Mouse (Mus musculus): ENCODE data around the gene Usp22.
"Not testable (repeated sequence)": the region's sequence is repeated elsewhere in the genome, so short reads cannot be mapped to it uniquely, and the experiment has no call there.

Gene Usp22

GRCm38 (mm10) chr11:61142941-61143530 is 31.8 kb downstream of the Usp22 start:
- DNase-seq = no peak

- DNase-seq = no peak
Measured at GRCm38 (mm10) chr11:61142262-61142661, 32.6 kb downstream of the Usp22 start.

GRCm38 (mm10) chr11:61141693-61142092 is 33.2 kb downstream of the Usp22 start:
- DNase-seq = no peak

GRCm38 (mm10) chr11:61132943-61133342 is 41.9 kb downstream of the Usp22 start:
- DNase-seq = no peak

GRCm38 (mm10) chr11:61130646-61131045 is 44.2 kb downstream of the Usp22 start:
- not testable (repeated sequence) for DNase-seq

- no peak for DNase-seq
Measured at GRCm38 (mm10) chr11:61129305-61129704, 45.5 kb downstream of the Usp22 start.

- DNase-seq = no peak
Measured at GRCm38 (mm10) chr11:61127421-61128055, 47.3 kb downstream of the Usp22 start.

- DNase-seq = no peak
Measured at GRCm38 (mm10) chr11:61126606-61127355, 48.1 kb downstream of the Usp22 start, which contains the start of gene Tnfrsf13b. Tnfrsf13b (plus strand) TSS chr11:61126755.

GRCm38 (mm10) chr11:61125970-61126369 is 48.9 kb downstream of the Usp22 start:
- DNase-seq = no peak

GRCm38 (mm10) chr11:61123886-61124285 is 51.0 kb downstream of the Usp22 start:
- DNase-seq = no peak

GRCm38 (mm10) chr11:61122769-61123288 is 52.0 kb downstream of the Usp22 start:
- DNase-seq = no peak

- DNase-seq = no peak
Measured at GRCm38 (mm10) chr11:61122283-61122768, 52.5 kb downstream of the Usp22 start.

- DNase-seq = no peak
Measured at GRCm38 (mm10) chr11:61119996-61120583, 54.8 kb downstream of the Usp22 start.

- no peak for DNase-seq
Measured at GRCm38 (mm10) chr11:61116226-61116625, 58.6 kb downstream of the Usp22 start.

GRCm38 (mm10) chr11:61112323-61112995 is 62.4 kb downstream of the Usp22 start:
- no peak for DNase-seq

- DNase-seq = no peak
Measured at GRCm38 (mm10) chr11:61111472-61111871, 63.4 kb downstream of the Usp22 start.

GRCm38 (mm10) chr11:61110928-61111327 is 63.9 kb downstream of the Usp22 start:
- DNase-seq = no peak

- no peak for DNase-seq
Measured at GRCm38 (mm10) chr11:61110113-61110512, 64.7 kb downstream of the Usp22 start.

GRCm38 (mm10) chr11:61109707-61110106 is 65.1 kb downstream of the Usp22 start:
- DNase-seq = no peak

- no peak for DNase-seq
Measured at GRCm38 (mm10) chr11:61108911-61109361, 65.9 kb downstream of the Usp22 start.

- DNase-seq = peak; percentile 86 to 95
Measured at GRCm38 (mm10) chr11:61104241-61104901, 70.5 kb downstream of the Usp22 start.
